Mouse (Mus musculus): ENCODE data around the gene Nup188.

The Nup188 gene

DNA sequence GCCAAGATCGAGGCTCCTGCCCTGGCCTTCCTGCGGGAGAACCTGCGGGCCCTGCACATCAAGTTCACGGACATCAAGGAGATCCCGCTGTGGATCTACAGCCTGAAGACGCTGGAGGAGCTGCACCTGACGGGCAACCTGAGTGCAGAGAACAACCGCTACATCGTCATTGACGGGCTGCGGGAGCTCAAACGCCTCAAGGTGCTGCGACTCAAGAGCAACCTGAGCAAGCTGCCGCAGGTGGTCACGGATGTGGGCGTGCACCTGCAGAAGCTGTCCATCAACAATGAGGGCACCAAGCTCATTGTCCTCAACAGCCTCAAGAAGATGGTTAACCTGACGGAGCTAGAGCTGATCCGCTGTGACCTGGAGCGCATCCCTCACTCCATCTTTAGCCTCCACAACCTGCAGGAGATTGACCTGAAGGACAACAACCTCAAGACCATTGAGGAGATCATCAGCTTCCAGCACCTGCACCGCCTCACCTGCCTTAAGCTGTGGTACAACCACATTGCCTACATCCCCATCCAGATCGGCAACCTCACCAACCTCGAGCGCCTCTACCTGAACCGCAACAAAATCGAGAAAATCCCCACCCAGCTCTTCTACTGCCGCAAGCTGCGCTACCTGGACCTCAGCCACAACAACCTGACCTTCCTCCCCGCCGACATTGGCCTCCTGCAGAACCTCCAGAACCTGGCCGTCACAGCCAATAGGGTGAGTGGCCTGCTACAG, 29.4 kb upstream of the Nup188 start:
- no peak for DNase-seq (ENCODE audit: low spot score in 2 of 2)

GRCm38 (mm10) chr2:30257699-30258460, 28.3 kb upstream of the Nup188 start:
- no peak for DNase-seq (ENCODE audit: low spot score in 2 of 2)

GRCm38 (mm10) chr2:30258600-30258999, 27.6 kb upstream of the Nup188 start:
- DNase-seq (ENCODE audit: low spot score in 2 of 2), result no peak

GRCm38 (mm10) chr2:30259131-30260064, 26.8 kb upstream of the Nup188 start:
- DNase-seq (ENCODE audit: low spot score in 2 of 2), result no peak

DNA sequence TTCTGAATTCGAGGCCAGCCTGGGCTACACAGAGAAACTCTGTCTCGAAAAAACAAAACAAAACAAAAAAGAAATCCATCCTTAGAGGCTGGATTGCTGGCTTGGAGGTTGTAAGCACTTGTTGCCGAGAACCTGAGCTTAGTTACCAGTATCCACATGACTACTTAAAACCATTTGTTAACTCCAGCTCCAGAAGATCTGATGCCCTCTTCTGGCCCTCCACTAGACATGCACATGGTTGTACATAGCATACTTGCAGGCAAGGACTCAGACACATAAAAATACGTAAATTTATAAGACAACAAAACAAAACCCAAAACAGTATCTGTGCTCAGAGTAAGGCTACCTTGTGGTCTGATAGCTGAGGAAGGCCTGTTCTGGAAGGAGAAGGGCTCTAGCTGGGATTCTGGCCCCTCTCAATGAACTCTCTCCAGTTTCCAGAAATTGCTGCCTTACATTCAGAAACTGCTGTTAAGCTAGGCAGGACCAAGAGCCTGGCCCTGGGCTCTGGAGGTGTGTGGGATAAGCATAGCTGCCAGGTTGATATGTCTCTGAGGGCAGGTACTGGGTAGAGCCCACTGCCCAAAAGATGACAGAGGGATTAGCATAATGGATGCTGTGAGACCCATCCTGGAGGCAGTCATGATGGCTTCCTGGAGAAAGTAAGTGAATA, 25.0 kb upstream of the Nup188 start:
- no peak for DNase-seq (ENCODE audit: low spot score in 2 of 2)

- DNase-seq (ENCODE audit: low spot score in 2 of 2), result no peak
These were observed 24.0 kb upstream of the Nup188 start for GRCm38 (mm10) chr2:30261921-30262839.

DNA sequence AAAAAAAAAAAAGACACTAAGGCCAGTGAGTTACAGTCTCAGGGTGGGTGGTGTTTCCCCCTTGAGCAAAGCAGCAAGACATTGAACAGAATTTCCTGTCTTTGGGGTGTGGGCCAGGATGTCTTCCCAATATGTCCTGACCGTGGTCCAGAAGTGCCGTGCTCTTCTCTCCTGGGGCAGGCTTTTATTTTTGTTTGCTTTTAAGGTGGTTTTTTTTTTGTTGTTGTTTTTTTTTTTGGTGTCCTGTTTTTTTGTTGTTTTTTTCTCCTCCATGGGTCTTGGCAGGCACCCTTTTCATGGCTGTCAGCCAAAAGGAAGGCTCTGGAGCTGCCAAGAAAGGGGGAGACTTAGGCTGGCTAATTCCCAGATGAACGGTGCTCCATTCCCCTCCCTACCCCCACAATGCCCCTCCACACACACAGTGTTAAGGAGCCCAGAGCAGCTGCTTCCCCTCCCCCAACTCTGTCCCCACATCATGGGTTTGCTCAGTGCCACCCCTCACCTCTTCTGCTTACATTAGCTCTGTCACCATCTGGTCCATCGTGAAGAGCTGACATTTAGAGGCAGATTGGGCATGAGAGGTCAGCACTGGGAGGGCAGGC, 23.3 kb upstream of the Nup188 start:
- DNase-seq (ENCODE audit: low spot score in 2 of 2), result peak; percentile 45 to 55

- DNase-seq (ENCODE audit: low spot score in 2 of 2), result no peak
These were observed 22.4 kb upstream of the Nup188 start for GRCm38 (mm10) chr2:30263811-30264210.

- DNase-seq (ENCODE audit: low spot score in 2 of 2), result no peak
These were observed 21.3 kb upstream of the Nup188 start for GRCm38 (mm10) chr2:30264671-30265519.

GRCm38 (mm10) chr2:30265767-30266253, 20.4 kb upstream of the Nup188 start, which contains the start of gene Phyhd1:
Phyhd1 (plus strand) TSS chr2:30266203.
- peak; percentile 47 to 64 for DNase-seq (ENCODE audit: low spot score in 2 of 2)

DNA sequence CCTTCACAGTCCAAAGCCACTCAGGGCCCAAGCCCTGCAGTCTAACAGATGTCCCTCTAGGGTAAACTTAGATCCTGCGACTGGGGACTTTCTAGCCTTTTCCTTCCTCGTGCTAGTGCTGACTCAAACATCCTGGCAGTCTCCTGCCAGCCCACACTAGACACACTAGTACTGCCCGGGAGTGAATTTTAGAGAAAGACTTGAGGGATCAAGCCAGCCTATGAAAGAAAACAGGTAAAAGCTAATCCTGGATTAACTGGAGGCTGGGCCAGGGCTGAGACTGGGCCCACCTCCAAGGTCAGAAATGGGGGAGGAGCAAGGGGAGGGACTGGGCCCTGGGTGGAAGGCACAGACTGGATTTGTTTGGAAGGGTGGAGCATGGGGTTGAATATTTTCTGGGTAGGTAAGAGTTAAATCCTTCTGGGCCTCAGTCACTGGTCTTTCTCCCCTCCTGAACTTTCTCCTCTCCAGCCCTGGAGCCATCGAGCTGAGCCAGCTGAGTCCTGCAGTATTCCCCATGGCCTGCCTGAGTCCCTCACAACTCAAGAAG, 19.7 kb upstream of the Nup188 start:
- DNase-seq (ENCODE audit: low spot score in 2 of 2), result peak; percentile 36 to 46

DNA sequence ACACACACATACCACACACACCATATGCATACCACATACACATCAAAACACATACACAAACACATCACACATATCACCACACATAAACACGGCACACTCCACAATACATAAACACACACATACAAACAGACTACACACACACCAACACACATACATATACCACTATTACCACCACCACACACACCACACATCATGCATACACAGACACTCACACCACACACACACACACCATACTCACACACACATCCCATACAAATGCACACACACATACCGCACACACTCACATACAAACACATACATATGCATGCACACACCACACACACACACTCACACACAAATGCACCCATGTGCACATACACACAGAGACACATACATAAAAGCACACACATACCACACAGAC, 18.7 kb upstream of the Nup188 start:
- no peak for DNase-seq (ENCODE audit: low spot score in 2 of 2)

DNA sequence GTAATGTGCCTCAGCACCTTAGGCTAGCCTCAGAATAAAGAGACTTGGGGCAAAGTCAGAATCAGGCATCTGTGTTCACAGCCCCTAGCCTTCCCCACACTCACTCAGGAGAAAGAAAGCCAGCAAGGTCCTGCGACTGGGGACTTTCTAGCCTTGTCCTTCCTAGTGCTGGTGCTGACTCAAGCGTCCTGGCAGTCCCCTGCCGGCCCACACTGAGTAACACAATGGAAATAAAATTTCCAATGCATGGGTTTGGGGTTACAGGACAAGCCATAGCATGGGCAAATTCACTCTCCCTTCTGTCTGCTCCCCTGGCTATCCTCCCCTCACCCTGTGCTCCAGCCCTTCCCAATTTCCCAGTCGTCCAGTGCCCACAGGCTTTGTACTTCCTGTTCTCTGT, 17.8 kb upstream of the Nup188 start:
- no peak for DNase-seq (ENCODE audit: low spot score in 2 of 2)

DNA sequence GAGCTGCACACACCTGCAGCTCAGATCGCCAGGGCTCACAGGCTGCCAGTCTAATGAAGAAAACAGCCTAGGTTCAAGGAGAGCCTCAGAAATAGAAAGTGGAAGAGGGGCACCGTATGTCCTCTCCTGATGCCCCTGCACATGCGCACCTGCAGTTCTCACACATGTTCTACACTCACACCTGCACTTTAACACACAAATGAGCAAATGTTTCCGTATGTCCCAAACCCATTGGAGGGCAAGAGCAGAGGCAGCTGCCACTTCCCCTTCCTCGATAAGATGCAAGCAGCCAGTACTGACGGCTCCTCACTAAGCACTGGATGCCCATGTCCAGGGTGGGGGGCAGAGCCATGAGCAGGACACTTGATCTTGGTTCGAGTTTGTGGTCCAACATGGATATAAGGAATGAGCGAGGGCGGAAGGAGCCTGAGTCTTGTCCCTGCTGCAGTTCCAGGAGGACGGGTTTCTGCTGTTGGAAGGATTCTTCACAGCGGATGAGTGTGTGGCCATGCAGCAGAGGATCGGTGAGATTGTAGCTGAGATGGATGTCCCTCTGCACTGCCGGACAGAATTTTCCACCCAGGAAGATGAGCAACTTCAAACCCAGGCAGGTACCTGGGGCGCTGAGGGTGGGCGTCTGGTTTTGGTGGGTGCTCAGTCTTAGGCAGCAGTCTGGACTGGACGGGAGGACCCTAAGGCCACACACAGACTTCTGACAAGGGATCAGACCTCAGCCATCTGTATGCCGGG, 16.8 kb upstream of the Nup188 start:
- DNase-seq (ENCODE audit: low spot score in 2 of 2), result no peak

DNA sequence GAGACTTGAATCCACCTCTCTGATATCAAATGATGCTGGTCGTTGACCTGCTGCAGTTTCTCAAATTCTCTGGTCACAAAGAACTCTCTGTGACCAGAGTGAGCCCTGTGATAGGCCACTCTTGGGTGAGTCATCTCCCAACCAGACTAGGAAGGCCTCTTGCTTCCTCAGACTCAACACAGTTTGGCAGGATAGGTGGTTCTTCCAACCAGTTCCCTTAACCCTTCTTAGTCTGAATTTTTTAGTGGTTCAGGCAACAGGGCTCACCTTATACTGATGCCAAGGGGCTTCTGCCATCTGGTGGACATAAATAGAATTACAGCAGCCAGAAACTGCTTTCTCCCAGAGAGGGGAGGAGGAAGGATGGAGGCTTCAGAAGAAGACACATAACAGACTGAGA, 16.1 kb upstream of the Nup188 start:
- DNase-seq (ENCODE audit: low spot score in 2 of 2), result peak; percentile 49 to 76

GRCm38 (mm10) chr2:30280743-30281142, 5.5 kb upstream of the Nup188 start, which contains the start of gene Gm28038:
Gm28038 (plus strand) TSS chr2:30281043.
- no peak for DNase-seq (ENCODE audit: low spot score in 2 of 2)

DNA sequence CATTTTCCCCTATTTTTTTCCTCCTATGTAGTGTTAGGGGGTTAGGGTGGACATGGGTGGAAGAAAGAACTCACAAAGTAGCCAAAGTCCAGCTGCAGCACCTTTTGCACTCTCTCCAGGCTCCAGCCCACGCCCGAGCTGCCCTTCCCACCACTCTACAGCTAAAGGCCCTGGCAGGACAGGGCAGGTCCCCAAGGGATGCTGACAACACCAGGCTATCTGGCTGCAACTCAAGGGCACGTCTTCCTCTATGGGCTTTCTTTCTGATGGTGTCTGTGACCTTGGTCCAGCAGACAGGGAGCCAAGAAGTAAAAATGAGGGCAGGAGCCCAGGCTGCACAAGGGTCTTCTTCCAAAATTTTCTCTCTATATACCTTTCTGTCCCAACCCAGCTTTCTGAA, 4.5 kb upstream of the Nup188 start:
- no peak for DNase-seq (ENCODE audit: low spot score in 2 of 2)

- DNase-seq (ENCODE audit: low spot score in 2 of 2), result no peak
These were observed 3.0 kb upstream of the Nup188 start for GRCm38 (mm10) chr2:30283193-30283592.
